13 mouse cellular contexts compared by ENCODE assay signal in the genomic region with DNA sequence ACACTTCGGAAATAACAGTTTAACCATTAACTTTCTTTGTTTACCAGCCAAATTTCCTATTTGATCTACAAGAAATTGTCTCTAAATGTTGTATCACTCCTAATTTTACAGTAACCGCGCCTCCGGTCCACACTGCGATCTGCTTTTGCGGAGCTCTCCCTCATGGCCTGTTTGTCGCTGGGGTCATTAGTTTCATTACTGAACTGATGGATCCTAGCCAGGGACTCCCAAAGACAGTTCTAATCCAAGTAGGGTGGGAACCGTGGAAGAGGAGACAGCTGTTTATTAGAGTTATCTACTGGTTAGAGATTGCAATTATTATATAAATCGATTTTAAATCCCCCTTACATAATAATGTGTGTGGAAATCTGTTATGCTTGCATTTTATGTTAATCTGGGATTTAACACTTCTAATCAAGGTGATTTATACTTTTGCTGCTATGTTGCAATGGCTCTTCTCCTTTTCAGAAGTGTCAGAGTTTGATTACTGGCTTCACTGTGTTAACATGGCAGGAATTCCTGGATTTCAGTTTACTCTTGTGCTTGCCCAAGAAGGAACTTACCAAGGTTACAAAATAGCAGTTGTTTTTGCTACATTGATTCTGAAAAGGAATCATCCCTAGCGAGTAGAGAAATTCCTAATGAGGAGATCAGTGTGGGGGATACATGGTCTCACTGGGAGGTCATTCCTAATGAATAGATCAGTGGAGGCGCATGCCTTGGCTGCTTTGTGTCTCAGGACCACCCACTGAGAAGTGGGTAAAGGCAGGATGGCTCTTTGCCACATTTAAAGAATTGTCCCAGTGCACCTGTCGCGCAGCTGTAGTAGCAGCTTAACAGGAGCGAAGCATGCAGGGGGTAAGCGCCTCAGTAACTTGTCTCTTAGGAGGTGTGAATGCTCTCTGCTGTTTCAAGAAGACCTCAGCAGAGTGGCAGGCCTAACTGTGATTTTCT. TPM values are rescaled to one million over a fixed set of nuclear protein-coding genes. Genes with fewer than 3 reads are reported as not detected.
DNase-seq lines count a peak whose midpoint lies in the region; ATAC-seq and TF ChIP-seq lines count a peak whose summit lies in the region.
"Had no signal": no experiment of that assay in that cellular context is flagged by ENCODE, and none has a peak within 500 bp of the region (broad histone marks: within the 10 kb centered on the region; RNA-seq: fewer than 3 reads in every experiment).

No protein-coding gene starts in this region.

- H3K9ac ChIP-seq in midbrain, embryonic 16.5 days (ENCODE audit: low read depth, low read length): no peak overlapping the region
- no peak overlapping the region for H3K9ac ChIP-seq in embryonic facial prominence, embryonic 14.5 days (ENCODE audit: low read depth, low read length)
- H3K9ac ChIP-seq in hindbrain, embryonic 16.5 days (ENCODE audit: low read depth, low read length): no peak overlapping the region
- no peak overlapping the region for H3K9ac ChIP-seq in stomach, postnatal 0 days (ENCODE audit: low read length)
- no peak overlapping the region for H3K9ac ChIP-seq in kidney, embryonic 15.5 days
- H3K9ac ChIP-seq: heart, embryonic 12.5 days; limb, embryonic 12.5 days had no signal

- WGBS in midbrain, embryonic 10.5 days: 25% methylated on average over 15 of the region's 15 CpGs
- WGBS in midbrain, embryonic 16.5 days: 18% methylated on average over 15 of the region's 15 CpGs
- WGBS in embryonic facial prominence, embryonic 14.5 days: 37% methylated on average over 15 of the region's 15 CpGs
- WGBS in hindbrain, embryonic 16.5 days: 21% methylated on average over 15 of the region's 15 CpGs
- WGBS in stomach, postnatal 0 days: 39% methylated on average over 15 of the region's 15 CpGs
- WGBS in kidney, embryonic 15.5 days: 41% methylated on average over 15 of the region's 15 CpGs

- ATAC-seq in midbrain, embryonic 16.5 days: no peak
- peak; percentile 70; the same call in 1 of the 2 replicates for ATAC-seq in embryonic facial prominence, embryonic 14.5 days (ENCODE audit: low read depth)
- peak; percentile 64; the same call in 1 of the 2 replicates for ATAC-seq in hindbrain, embryonic 16.5 days
- ATAC-seq in stomach, postnatal 0 days (ENCODE audit: low FRiP score, low TSS enrichment): no peak
- no peak for ATAC-seq in kidney, embryonic 15.5 days (replicated peaks; ENCODE audit: low FRiP score)
- ATAC-seq in megakaryocyte, adult 5-6 weeks (ENCODE audit: poor library complexity, severe bottlenecking): no peak

- H3K27ac ChIP-seq in midbrain, embryonic 10.5 days (replicated peaks): peak overlapping the region; percentile 57; the same call in 1 of the 2 replicates
- H3K27ac ChIP-seq in midbrain, embryonic 16.5 days (ENCODE audit: low read length): no peak overlapping the region
- H3K27ac ChIP-seq in embryonic facial prominence, embryonic 14.5 days (replicated peaks; ENCODE audit: low read depth, low read length): no peak overlapping the region
- H3K27ac ChIP-seq in hindbrain, embryonic 16.5 days (ENCODE audit: low read depth, low read length): no peak overlapping the region
- no peak overlapping the region for H3K27ac ChIP-seq in stomach, postnatal 0 days (replicated peaks)
- H3K27ac ChIP-seq in kidney, embryonic 15.5 days: no peak overlapping the region
- H3K27ac ChIP-seq: limb, embryonic 12.5 days had no signal

- peaks cover 20% of the 10 kb centered on the region; the same call in 1 of the 2 replicates for H3K27me3 ChIP-seq in midbrain, embryonic 10.5 days (ENCODE audit: low read depth, poor library complexity, severe bottlenecking)
- H3K27me3 ChIP-seq in midbrain, embryonic 16.5 days (ENCODE audit: control insufficient read depth, insufficient read depth, low read depth, low read length): no peaks in the 10 kb centered on the region
- H3K27me3 ChIP-seq in embryonic facial prominence, embryonic 14.5 days (replicated peaks; ENCODE audit: control insufficient read depth, insufficient read depth, low read length): no peaks in the 10 kb centered on the region
- H3K27me3 ChIP-seq in hindbrain, embryonic 16.5 days (replicated peaks; ENCODE audit: control insufficient read depth, insufficient read depth, low read length): no peaks in the 10 kb centered on the region
- H3K27me3 ChIP-seq in stomach, postnatal 0 days (ENCODE audit: control insufficient read depth, insufficient read depth, low read length): no peaks in the 10 kb centered on the region
- no peaks in the 10 kb centered on the region for H3K27me3 ChIP-seq in kidney, embryonic 15.5 days
- H3K27me3 ChIP-seq: heart, embryonic 12.5 days; limb, embryonic 12.5 days had no signal

- H3K9me3 ChIP-seq in midbrain, embryonic 10.5 days (replicated peaks): 0 out of 2 replicates have a peak, but pooled peaks cover 3% of the 10 kb centered on the region
- no peaks in the 10 kb centered on the region for H3K9me3 ChIP-seq in midbrain, embryonic 16.5 days (replicated peaks; ENCODE audit: control insufficient read depth, low read length, poor library complexity, severe bottlenecking)
- H3K9me3 ChIP-seq in embryonic facial prominence, embryonic 14.5 days (ENCODE audit: control insufficient read depth, low read length): no peaks in the 10 kb centered on the region
- H3K9me3 ChIP-seq in hindbrain, embryonic 16.5 days (ENCODE audit: control insufficient read depth, low read length): no peaks in the 10 kb centered on the region
- no peaks in the 10 kb centered on the region for H3K9me3 ChIP-seq in stomach, postnatal 0 days (ENCODE audit: control insufficient read depth, low read length)
- H3K9me3 ChIP-seq in kidney, embryonic 15.5 days (replicated peaks): no peaks in the 10 kb centered on the region
- H3K9me3 ChIP-seq: heart, embryonic 12.5 days; limb, embryonic 12.5 days had no signal

- H3K36me3 ChIP-seq in midbrain, embryonic 10.5 days: no peaks in the 10 kb centered on the region
- no peaks in the 10 kb centered on the region for H3K36me3 ChIP-seq in midbrain, embryonic 16.5 days (ENCODE audit: control insufficient read depth, insufficient read depth, low read length)
- no peaks in the 10 kb centered on the region for H3K36me3 ChIP-seq in embryonic facial prominence, embryonic 14.5 days (ENCODE audit: control insufficient read depth, insufficient read depth, low read length)
- no peaks in the 10 kb centered on the region for H3K36me3 ChIP-seq in hindbrain, embryonic 16.5 days (ENCODE audit: control insufficient read depth, insufficient read depth, low read length)
- H3K36me3 ChIP-seq in stomach, postnatal 0 days (ENCODE audit: control insufficient read depth, insufficient read depth, low read length): no peaks in the 10 kb centered on the region
- H3K36me3 ChIP-seq in kidney, embryonic 15.5 days: no peaks in the 10 kb centered on the region
- H3K36me3 ChIP-seq: heart, embryonic 12.5 days; limb, embryonic 12.5 days had no signal

- H3K4me1 ChIP-seq in midbrain, embryonic 10.5 days: peaks cover 28% of the 10 kb centered on the region
- peaks cover 5% of the 10 kb centered on the region; the same call in 1 of the 2 replicates for H3K4me1 ChIP-seq in midbrain, embryonic 16.5 days (ENCODE audit: control insufficient read depth, insufficient read depth, low read length)
- no peaks in the 10 kb centered on the region for H3K4me1 ChIP-seq in embryonic facial prominence, embryonic 14.5 days (ENCODE audit: control insufficient read depth, insufficient read depth, low read length)
- H3K4me1 ChIP-seq in hindbrain, embryonic 16.5 days (ENCODE audit: control insufficient read depth, insufficient read depth, low read depth, low read length): peaks cover 6% of the 10 kb centered on the region
- H3K4me1 ChIP-seq in stomach, postnatal 0 days (replicated peaks; ENCODE audit: control insufficient read depth, insufficient read depth): no peaks in the 10 kb centered on the region
- H3K4me1 ChIP-seq in kidney, embryonic 15.5 days: no peaks in the 10 kb centered on the region
- H3K4me1 ChIP-seq: limb, embryonic 12.5 days had no signal

- TF ChIP-seq EP300 in stomach, postnatal 0 days (optimal IDR thresholded peaks at IDR 0.05): peak; percentile 83

- no peak overlapping the region for H3K4me3 ChIP-seq in midbrain, embryonic 10.5 days
- no peak overlapping the region for H3K4me3 ChIP-seq in midbrain, embryonic 16.5 days (ENCODE audit: low read depth, low read length)
- no peak overlapping the region for H3K4me3 ChIP-seq in embryonic facial prominence, embryonic 14.5 days (ENCODE audit: low read depth, low read length)
- H3K4me3 ChIP-seq in hindbrain, embryonic 16.5 days (ENCODE audit: low read length): no peak overlapping the region
- no peak overlapping the region for H3K4me3 ChIP-seq in stomach, postnatal 0 days (ENCODE audit: low read depth, low read length)
- no peak overlapping the region for H3K4me3 ChIP-seq in kidney, embryonic 15.5 days (replicated peaks)
- H3K4me3 ChIP-seq: heart, embryonic 12.5 days; limb, embryonic 12.5 days had no signal

- no peak overlapping the region for H3K4me2 ChIP-seq in midbrain, embryonic 16.5 days (ENCODE audit: low read length)
- no peak overlapping the region for H3K4me2 ChIP-seq in embryonic facial prominence, embryonic 14.5 days (ENCODE audit: low read depth, low read length)
- H3K4me2 ChIP-seq in hindbrain, embryonic 16.5 days (ENCODE audit: low read length): no peak overlapping the region
- no peak overlapping the region for H3K4me2 ChIP-seq in stomach, postnatal 0 days (replicated peaks; ENCODE audit: low read depth)
- no peak overlapping the region for H3K4me2 ChIP-seq in kidney, embryonic 15.5 days
- H3K4me2 ChIP-seq: heart, embryonic 12.5 days; limb, embryonic 12.5 days had no signal

- DNase-seq in midbrain, embryonic 10.5 days (ENCODE audit: low spot score): peak; percentile 71
- DNase-seq in embryonic facial prominence, embryonic 14.5 days (ENCODE audit: low spot score): peak; percentile 75
- DNase-seq in stomach, postnatal 0 days (ENCODE audit: low spot score): no peak
- DNase-seq in cerebellum, adult 11 months: no peak
- DNase-seq: kidney, adult 18-20 months; lung, postnatal 14 days; thymus, postnatal 14 days had no signal

- no peak for TF ChIP-seq CTCF in stomach, postnatal 0 days (IDR thresholded peaks at IDR 0.05; ENCODE audit: low read depth)

RNA-seq across cellular contexts. Expression of a gene that starts 28.0 kb away (rescaled TPM):
- polyA plus RNA-seq in midbrain, embryonic 10.5 days (2016; fragmentation: Nextera tagmentation; extraction: Ambion mirVana): 42.5 and 50.1 TPM in 2 replicates
- polyA plus RNA-seq in midbrain, embryonic 16.5 days (2015; fragmentation: Nextera tagmentation; extraction: Ambion mirVana): 44.7 and 54.7 TPM in 2 replicates
- polyA plus RNA-seq in embryonic facial prominence, embryonic 14.5 days (2014; fragmentation: Nextera tagmentation; extraction: Ambion mirVana): 11.2 and 13.2 TPM in 2 replicates
- polyA plus RNA-seq in hindbrain, embryonic 16.5 days (2015; fragmentation: Nextera tagmentation; extraction: Ambion mirVana): 37.9 and 40.4 TPM in 2 replicates
- polyA plus RNA-seq in stomach, postnatal 0 days (2015; fragmentation: Nextera tagmentation; extraction: Ambion mirVana): 17.2 and 18.2 TPM in 2 replicates
- polyA plus RNA-seq in kidney, embryonic 15.5 days (2015; fragmentation: Nextera tagmentation; extraction: Ambion mirVana): 7.4 and 8.2 TPM in 2 replicates
- not detected in 2 replicates for total RNA-seq in megakaryocyte, adult 5-6 weeks (2015)
- total RNA-seq in megakaryocyte, adult 5-6 weeks (2017): not detected in 2 replicates

Comparison
In these comparisons a context has a peak if more than half of its experiments do, and no peak if none do; other contexts are left out.
1. DNase-seq: peak in midbrain, embryonic 10.5 days (single experiment) and embryonic facial prominence, embryonic 14.5 days (single experiment); none in stomach, postnatal 0 days (single experiment) and cerebellum, adult 11 months (single experiment).
2. ATAC-seq: peak in embryonic facial prominence, embryonic 14.5 days (single experiment) and hindbrain, embryonic 16.5 days (single experiment); none in midbrain, embryonic 16.5 days (single experiment), stomach, postnatal 0 days (single experiment), kidney, embryonic 15.5 days (single experiment) and megakaryocyte, adult 5-6 weeks (single experiment).